Mouse (Mus musculus) forebrain, postnatal 0 days (tissue): ENCODE data around the gene Gm5538. TPM values are rescaled to one million over a fixed set of nuclear protein-coding genes. Genes with fewer than 3 reads are reported as not detected.

Experiments used
- ATAC-seq: fragments of 200-750 bp; cut with Nextera tagmentation; 2 replicates; pipeline ENCODE4 v1.8.0; 2017; ENCODE audit warnings: mild to moderate bottlenecking, moderate library complexity
- DNase-seq: peaks from one replicate; pipeline ENCODE4 v3.0.0-alpha.2; 2015
- H3K27ac ChIP-seq: fragments of 300-500 bp; sonication (generic); 2 replicates; pipeline ENCODE4 v1.5.1; 2014; ENCODE audit warnings: low read depth, mild to moderate bottlenecking, antibody characterized with exemption, low read length, moderate library complexity, mixed read lengths
- H3K27me3 ChIP-seq: fragments of 300-500 bp; sonication (generic); 2 replicates; pipeline ENCODE4 v1.6.1; 2014; ENCODE audit warnings: mild to moderate bottlenecking, low read length, mixed read lengths; ENCODE audit not compliant: insufficient read depth
- H3K36me3 ChIP-seq: fragments of 300-500 bp; sonication (generic); 2 replicates; pipeline ENCODE4 v1.6.1; 2014; ENCODE audit warnings: mild to moderate bottlenecking, moderate library complexity; ENCODE audit not compliant: insufficient read depth
- H3K4me1 ChIP-seq: fragments of 300-500 bp; sonication (generic); 2 replicates; pipeline ENCODE4 v1.6.1; 2014; ENCODE audit warnings: antibody characterized with exemption; ENCODE audit not compliant: insufficient read depth
- H3K4me2 ChIP-seq: fragments of 300-500 bp; sonication (generic); 2 replicates; pipeline ENCODE4 v1.6.1; 2014; ENCODE audit warnings: low read depth, mild to moderate bottlenecking, moderate library complexity
- H3K4me3 ChIP-seq: fragments of 300-500 bp; sonication (generic); 2 replicates; pipeline ENCODE4 v1.5.1; 2014; ENCODE audit warnings: low read depth, low read length, mixed read lengths
- H3K9ac ChIP-seq: fragments of 300-500 bp; sonication (generic); 2 replicates; pipeline ENCODE4 v1.6.1; 2014; ENCODE audit warnings: mild to moderate bottlenecking
- H3K9me3 ChIP-seq: fragments of 300-500 bp; sonication (generic); 2 replicates; pipeline ENCODE4 v1.6.1; 2016; ENCODE audit warnings: low read length
- CTCF ChIP-seq: sonication (generic); IDR thresholded peaks from 2 replicates; pipeline ENCODE4 v1.5.1; 2016; ENCODE audit warnings: antibody characterized with exemption, control low read depth, low read depth
- WGBS: fragments of 180-500 bp; shearing (Covaris S2); extraction: QIAGEN DNeasy Blood & Tissue Kit; methylation state at CpG from one replicate; pipeline ENCODE4 v1.1.7; 2014; 5-methylcytosine and 5-hydroxymethylcytosine counted together
- polyA plus RNA-seq: library from polyadenylated mRNA; unstranded; fragments of >200 nt; fragmentation: Nextera tagmentation; extraction: Ambion mirVana; gene quantifications from 2 replicates; pipeline ENCODE4 v1.2.1, GENCODE M21; 2015
- total RNA-seq: library from RNA; depleted of rRNA; stranded (reverse); fragments of >200 nt; gene quantifications from 2 replicates; pipeline ENCODE4 v1.2.3, GENCODE M21; 2014; rRNA removed

Gene Gm5538
- total RNA-seq = not detected in 2 replicates
- polyA plus RNA-seq = not detected in 2 replicates

DNA sequence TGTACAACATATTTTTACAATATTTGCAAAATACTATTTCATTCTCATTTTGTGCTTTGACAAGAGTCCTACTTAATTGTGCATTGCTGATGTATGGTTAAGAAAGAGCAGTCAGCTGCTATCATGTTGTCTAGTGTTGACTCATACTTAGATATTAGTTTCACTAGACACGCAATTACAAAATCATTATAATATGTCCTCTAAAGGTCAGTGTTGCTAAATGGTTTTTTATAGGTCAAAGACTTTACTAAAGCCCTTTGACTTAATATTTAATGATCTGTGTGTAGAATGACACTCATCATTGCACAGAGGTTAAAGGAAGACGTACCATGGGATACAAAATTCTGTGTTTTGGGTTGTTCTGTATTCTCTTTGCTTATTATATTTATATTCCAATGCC is at the start of gene Gm5538:
TSS of gene Gm5538 (plus strand) at position 301 of the 400 bp plus-strand sequence.
- Histone ChIP-seq H3K36me3 (no peaks in the 10 kb centered on the region), H3K9ac (no peak within 1 kb of the TSS), H3K4me2 (no peak within 1 kb of the TSS), H3K4me3 (no peak within 1 kb of the TSS), H3K27ac (no peak within 1 kb of the TSS), H3K4me1 (no peaks in the 10 kb centered on the region), H3K9me3 (no peaks in the 10 kb centered on the region), H3K27me3 (no peaks in the 10 kb centered on the region)
- no peak for TF ChIP-seq CTCF
- ATAC-seq (no peak), DNase-seq (no peak)
- WGBS = 95% methylated on average over 2 of the region's 2 CpGs

DNA sequence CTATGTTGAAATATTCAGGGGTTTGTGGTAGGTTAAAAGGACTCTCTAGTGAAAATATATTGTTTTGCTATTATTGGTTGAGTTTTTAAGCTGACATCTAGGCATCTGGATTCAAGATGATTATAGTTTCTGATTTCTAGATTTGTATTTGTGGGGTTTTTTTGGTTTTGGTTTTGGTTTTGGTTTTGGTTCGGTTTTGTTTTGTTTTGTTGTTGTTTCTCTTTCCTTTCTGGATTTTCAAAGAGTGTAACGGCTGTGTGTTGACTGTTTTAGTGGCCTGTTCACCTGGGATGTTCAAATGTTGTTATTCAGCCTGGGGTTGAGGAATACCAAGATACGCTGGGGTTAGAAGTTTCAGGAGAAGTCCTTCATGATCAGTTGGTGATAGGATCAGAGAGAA is 32.2 kb upstream of the Gm5538 start:
- no peak overlapping the region for H3K4me2 ChIP-seq
- WGBS = 83% methylated on average over 3 of the region's 3 CpGs
- no peak for TF ChIP-seq CTCF
- no peaks in the 10 kb centered on the region for H3K36me3 ChIP-seq
- H3K27ac ChIP-seq = no peak overlapping the region
- H3K4me1 ChIP-seq = no peaks in the 10 kb centered on the region
- H3K9me3 ChIP-seq = no peaks in the 10 kb centered on the region
- no peak overlapping the region for H3K4me3 ChIP-seq
- DNase-seq = no peak
- no peak for ATAC-seq
- H3K27me3 ChIP-seq = no peaks in the 10 kb centered on the region
- no peak overlapping the region for H3K9ac ChIP-seq

DNA sequence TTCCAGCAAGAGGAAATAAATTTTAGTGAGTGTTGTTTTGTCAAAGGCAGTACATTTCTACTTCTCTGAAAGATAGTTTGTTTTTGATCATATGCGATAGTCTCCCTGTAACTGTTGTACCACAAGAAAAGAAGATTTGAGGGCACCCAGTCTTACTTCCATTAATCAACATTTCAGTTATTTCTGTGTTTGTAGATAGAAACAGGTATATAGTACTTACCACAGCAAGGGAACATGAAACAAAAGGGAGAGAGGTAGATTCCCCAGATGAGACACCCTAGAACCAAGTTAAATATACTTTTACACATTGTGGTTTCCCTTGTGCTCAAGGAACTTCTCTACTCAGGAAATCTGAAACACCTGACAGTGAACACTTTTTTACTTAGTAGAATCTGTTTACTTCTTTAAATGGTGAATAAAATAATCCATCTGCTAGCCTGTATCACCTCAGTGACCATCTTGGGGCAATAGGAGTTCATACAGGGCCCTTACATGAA is 26.9 kb upstream of the Gm5538 start:
- DNase-seq = no peak
- no peaks in the 10 kb centered on the region for H3K27me3 ChIP-seq
- H3K4me3 ChIP-seq = no peak overlapping the region
- no peak overlapping the region for H3K9ac ChIP-seq
- no peaks in the 10 kb centered on the region for H3K4me1 ChIP-seq
- no peaks in the 10 kb centered on the region for H3K36me3 ChIP-seq
- no peak for ATAC-seq
- TF ChIP-seq CTCF = no peak
- 96% methylated on average over 1 of the region's 1 CpGs for WGBS
- H3K9me3 ChIP-seq = no peaks in the 10 kb centered on the region
- no peak overlapping the region for H3K27ac ChIP-seq
- H3K4me2 ChIP-seq = no peak overlapping the region

DNA sequence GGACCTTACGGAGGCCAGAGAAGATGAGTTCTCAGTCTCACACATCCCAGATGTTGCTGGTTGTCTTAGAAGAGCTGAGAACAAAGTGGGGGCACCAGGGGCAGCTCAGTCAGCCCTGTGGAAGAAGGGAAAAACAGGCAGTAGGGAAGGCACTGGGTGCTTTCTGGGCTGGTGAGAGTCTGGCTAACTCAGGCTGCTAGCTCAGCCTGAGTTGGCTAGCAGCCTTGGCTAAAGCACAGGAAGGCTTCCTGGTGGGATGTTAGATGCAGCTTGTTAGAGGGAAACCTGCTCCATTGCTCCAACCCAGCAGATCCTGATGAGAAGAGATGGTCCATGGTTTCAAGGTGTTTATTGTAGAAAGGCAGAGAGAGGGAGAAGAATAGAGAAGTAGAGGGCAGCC is 10.3 kb downstream of the Gm5538 start:
- Histone ChIP-seq H3K9ac (no peak overlapping the region), H3K4me1 (no peaks in the 10 kb centered on the region), H3K4me3 (no peak overlapping the region), H3K9me3 (no peaks in the 10 kb centered on the region), H3K36me3 (no peaks in the 10 kb centered on the region), H3K4me2 (no peak overlapping the region), H3K27ac (no peak overlapping the region), H3K27me3 (no peaks in the 10 kb centered on the region)
- DNase-seq (no peak), ATAC-seq (no peak)
- 86% methylated on average over 1 of the region's 1 CpGs for WGBS
- no peak for TF ChIP-seq CTCF

- Histone ChIP-seq H3K27me3 (no peaks in the 10 kb centered on the region), H3K4me2 (no peak overlapping the region), H3K4me1 (no peaks in the 10 kb centered on the region), H3K4me3 (no peak overlapping the region), H3K9ac (no peak overlapping the region), H3K27ac (no peak overlapping the region), H3K9me3 (no peaks in the 10 kb centered on the region), H3K36me3 (no peaks in the 10 kb centered on the region)
- TF ChIP-seq CTCF = no peak
- ATAC-seq (no peak), DNase-seq (no peak)
- 20% methylated on average over 2 of the region's 2 CpGs for WGBS
These were observed 14.6 kb downstream of the Gm5538 start for GRCm38 (mm10) chr3:59744181-59744580.

Other genes starting within 250 kb of the Gm5538 start
- not detected in 2 replicates for gene Gm8298, start 131.3 kb downstream of the Gm5538 start, total RNA-seq
- not detected in 2 replicates for gene Gm8298, start 131.3 kb downstream of the Gm5538 start, polyA plus RNA-seq
- not detected in 2 replicates for gene C130079G13Rik, start 195.4 kb downstream of the Gm5538 start, total RNA-seq
- gene C130079G13Rik, start 195.4 kb downstream of the Gm5538 start, polyA plus RNA-seq = not detected in 2 replicates